Mouse (Mus musculus) lung, postnatal 0 days (tissue): ENCODE results near the gene Jpt2. TPM values are rescaled to one million over a fixed set of nuclear protein-coding genes. Genes with fewer than 3 reads are reported as not detected.

ENCODE experiments used
- ATAC-seq: fragments of 200-750 bp; cut with Nextera tagmentation; 2 replicates; pipeline ENCODE4 v1.8.0; 2017; ENCODE audit warnings: moderate library complexity
- DNase-seq: peaks from one replicate; pipeline ENCODE4 v3.0.0-alpha.2; 2016; ENCODE audit warnings: low spot score
- H3K27ac ChIP-seq: fragments of 300-500 bp; sonication (generic); 2 replicates; pipeline ENCODE4 v1.5.1; 2014; ENCODE audit warnings: antibody characterized with exemption, mild to moderate bottlenecking, low read length, mixed read lengths
- H3K27me3 ChIP-seq: fragments of 300-500 bp; sonication (generic); replicated peaks from 2 replicates; pipeline ENCODE4 v1.6.1; 2014; ENCODE audit warnings: low read length, mixed read lengths; ENCODE audit not compliant: insufficient read depth
- H3K36me3 ChIP-seq: fragments of 300-500 bp; sonication (generic); 2 replicates; pipeline ENCODE4 v1.6.1; 2014; ENCODE audit warnings: low read length, mixed read lengths; ENCODE audit not compliant: insufficient read depth
- H3K4me1 ChIP-seq: fragments of 300-500 bp; sonication (generic); 2 replicates; pipeline ENCODE4 v1.6.1; 2014; ENCODE audit warnings: antibody characterized with exemption, low read depth, low read length, mixed read lengths; ENCODE audit not compliant: insufficient read depth
- H3K4me2 ChIP-seq: fragments of 300-500 bp; sonication (generic); replicated peaks from 2 replicates; pipeline ENCODE4 v1.6.1; 2014; ENCODE audit warnings: low read depth, mild to moderate bottlenecking, low read length, moderate library complexity, mixed read lengths
- H3K4me3 ChIP-seq: fragments of 300-500 bp; sonication (generic); 2 replicates; pipeline ENCODE4 v1.5.1; 2014; ENCODE audit warnings: low read depth, low read length
- H3K9ac ChIP-seq: fragments of 300-500 bp; sonication (generic); replicated peaks from 2 replicates; pipeline ENCODE4 v1.6.1; 2014; ENCODE audit warnings: low read depth, mild to moderate bottlenecking
- H3K9me3 ChIP-seq: fragments of 300-500 bp; sonication (generic); 2 replicates; pipeline ENCODE4 v1.6.1; 2016; ENCODE audit warnings: low read length, mixed read lengths
- CTCF ChIP-seq: IDR thresholded peaks from 2 replicates; pipeline ENCODE4 v1.5.1; 2016; ENCODE audit warnings: antibody characterized with exemption, mild to moderate bottlenecking
- EP300 ChIP-seq: IDR thresholded peaks from 2 replicates; pipeline ENCODE4 v1.6.1; 2016; ENCODE audit warnings: antibody characterized with exemption, mild to moderate bottlenecking, control low read depth
- WGBS: fragments of 180-500 bp; shearing (Covaris S2); extraction: QIAGEN DNeasy Blood & Tissue Kit; methylation state at CpG from one replicate; pipeline ENCODE4 v1.1.7; 2014; 5-methylcytosine and 5-hydroxymethylcytosine counted together
- polyA plus RNA-seq: library from polyadenylated mRNA; unstranded; fragments of >200 nt; fragmentation: Nextera tagmentation; extraction: Ambion mirVana; gene quantifications from 2 replicates; pipeline ENCODE4 v1.2.1, GENCODE M21; 2015

The Jpt2 gene
- polyA plus RNA-seq, 1 experiment from 2014 or later = 21.9 TPM

DNA sequence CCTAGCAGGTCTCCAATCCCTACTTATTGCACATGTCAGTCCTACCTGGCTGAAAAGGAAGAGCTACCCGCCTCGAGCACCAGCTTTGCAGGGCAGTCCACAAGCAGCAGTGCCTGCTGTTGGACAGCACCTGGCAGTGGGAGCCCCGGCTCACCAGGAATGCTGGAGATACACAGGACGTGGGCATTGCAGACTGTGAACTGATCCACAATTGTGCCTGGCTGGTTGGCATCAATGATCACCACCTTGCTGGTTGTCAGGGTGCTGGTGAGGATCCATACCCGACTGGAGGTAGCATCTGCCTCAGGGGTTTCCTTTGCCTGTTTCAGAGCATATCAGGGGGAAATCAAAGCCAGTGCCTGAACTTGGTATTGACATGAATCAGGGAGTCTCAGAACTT lies 58.4 kb downstream of the Jpt2 start:
- TF ChIP-seq EP300 (no peak), CTCF (no peak)
- Histone ChIP-seq H3K4me1 (no peaks in the 10 kb centered on the region), H3K27ac (no peak overlapping the region), H3K9ac (no peak overlapping the region), H3K4me3 (no peak overlapping the region), H3K4me2 (no peak overlapping the region), H3K36me3 (peaks cover 72% of the 10 kb centered on the region), H3K27me3 (no peaks in the 10 kb centered on the region), H3K9me3 (no peaks in the 10 kb centered on the region)
- DNase-seq = no peak
- no peak for ATAC-seq
- WGBS = 86% methylated on average over 5 of the region's 5 CpGs

DNA sequence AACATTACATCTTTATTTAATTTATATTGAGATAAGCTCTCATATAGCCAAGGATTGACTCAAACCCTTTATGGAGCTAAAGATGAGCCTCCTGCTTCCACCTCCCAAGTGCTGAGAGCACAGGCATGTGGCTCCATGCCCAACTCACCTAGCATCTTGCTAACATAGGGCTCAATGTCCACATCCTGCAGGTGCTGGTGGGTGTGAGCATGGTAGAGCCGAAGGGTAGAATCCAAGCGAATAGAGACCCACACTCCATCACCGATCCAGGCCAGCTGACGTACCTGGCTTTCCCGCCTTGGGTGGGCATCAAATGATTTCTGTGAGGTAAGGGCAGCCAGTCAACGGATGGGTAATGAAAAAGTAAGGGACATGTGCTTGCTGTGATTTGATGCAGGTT lies 60.5 kb downstream of the Jpt2 start:
- TF ChIP-seq CTCF = no peak
- TF ChIP-seq EP300 = no peak
- Histone ChIP-seq H3K4me3 (no peak overlapping the region), H3K27ac (no peak overlapping the region), H3K4me1 (no peaks in the 10 kb centered on the region), H3K4me2 (no peak overlapping the region), H3K9me3 (no peaks in the 10 kb centered on the region), H3K27me3 (no peaks in the 10 kb centered on the region), H3K9ac (no peak overlapping the region), H3K36me3 (peaks cover 61% of the 10 kb centered on the region)
- 91% methylated on average over 6 of the region's 6 CpGs for WGBS
- ATAC-seq (no peak), DNase-seq (no peak)

DNA sequence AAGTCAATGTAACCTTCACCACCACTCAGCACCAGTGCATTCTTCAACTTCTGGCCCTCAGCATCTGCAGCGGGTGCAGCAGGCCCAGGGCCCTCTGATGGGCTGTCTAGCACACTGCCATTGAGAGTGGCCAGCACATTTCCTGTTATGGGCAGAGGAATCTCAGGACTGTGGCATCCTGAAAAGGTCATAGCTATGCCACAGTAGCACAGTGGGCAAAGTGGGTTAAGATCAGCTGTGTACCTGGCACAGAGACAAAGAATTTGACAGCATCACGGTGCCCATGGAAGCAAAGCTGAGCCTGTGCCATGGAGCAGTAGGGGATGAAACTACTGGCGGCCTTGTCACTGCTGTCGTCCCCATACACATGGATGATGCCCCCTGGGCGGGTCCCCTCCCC lies 61.3 kb downstream of the Jpt2 start:
- Histone ChIP-seq H3K4me2 (no peak overlapping the region), H3K27ac (no peak overlapping the region), H3K27me3 (no peaks in the 10 kb centered on the region), H3K4me3 (no peak overlapping the region), H3K4me1 (peaks cover 2% of the 10 kb centered on the region; the same call in 1 of the 2 replicates), H3K9me3 (no peaks in the 10 kb centered on the region), H3K36me3 (peaks cover 53% of the 10 kb centered on the region), H3K9ac (no peak overlapping the region)
- WGBS = 77% methylated on average over 5 of the region's 5 CpGs
- TF ChIP-seq EP300 (no peak), CTCF (no peak)
- ATAC-seq = no peak
- DNase-seq = no peak

DNA sequence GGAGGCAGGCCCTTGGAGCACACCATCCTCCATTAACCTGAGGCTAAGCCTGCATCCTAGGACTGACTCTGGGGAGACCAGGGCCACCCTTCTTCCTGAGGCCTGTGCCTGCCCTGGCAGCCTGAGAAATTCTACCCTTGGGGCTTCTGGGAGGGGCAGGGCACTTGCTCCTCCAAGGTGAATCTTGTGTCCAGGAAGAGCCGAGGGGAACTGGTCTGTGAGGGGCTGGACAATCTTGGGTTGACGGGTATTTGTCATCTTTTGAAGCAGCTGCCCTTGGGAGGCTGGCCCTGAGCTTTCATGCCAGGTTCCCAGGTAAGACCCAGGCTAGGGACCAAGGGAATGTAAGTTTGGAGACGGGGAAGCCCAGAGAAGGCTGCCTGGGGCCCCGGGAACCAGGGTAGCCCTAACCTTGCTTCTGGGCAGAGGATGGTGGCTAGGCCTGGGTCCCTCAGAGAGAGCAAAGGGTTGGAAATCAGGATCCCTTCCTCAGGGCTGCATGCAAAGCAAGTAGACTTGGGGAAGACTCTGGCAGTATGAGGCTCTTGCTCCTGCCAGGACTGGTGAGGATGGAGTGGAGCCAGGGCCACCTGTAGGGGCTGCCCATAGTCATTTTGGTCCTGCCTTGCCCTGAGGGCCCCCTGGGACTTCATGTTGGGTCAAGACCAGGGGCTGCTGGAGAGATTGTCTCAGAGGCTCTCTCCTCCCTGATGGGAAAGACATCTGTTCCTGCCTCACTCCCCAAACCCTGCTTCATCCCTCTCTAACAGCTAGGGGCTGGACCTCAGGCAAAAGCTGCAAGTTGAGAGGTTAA lies 62.2 kb downstream of the Jpt2 start:
- ATAC-seq (no peak), DNase-seq (no peak)
- no peak overlapping the region for H3K9ac ChIP-seq
- peaks cover 45% of the 10 kb centered on the region for H3K36me3 ChIP-seq
- TF ChIP-seq EP300 = no peak
- H3K4me1 ChIP-seq = peaks cover 4% of the 10 kb centered on the region; the same call in 1 of the 2 replicates
- H3K4me2 ChIP-seq = no peak overlapping the region
- H3K27ac ChIP-seq = no peak overlapping the region
- no peak overlapping the region for H3K4me3 ChIP-seq
- H3K27me3 ChIP-seq = no peaks in the 10 kb centered on the region
- WGBS = 72% methylated on average over 4 of the region's 4 CpGs
- no peaks in the 10 kb centered on the region for H3K9me3 ChIP-seq

DNA sequence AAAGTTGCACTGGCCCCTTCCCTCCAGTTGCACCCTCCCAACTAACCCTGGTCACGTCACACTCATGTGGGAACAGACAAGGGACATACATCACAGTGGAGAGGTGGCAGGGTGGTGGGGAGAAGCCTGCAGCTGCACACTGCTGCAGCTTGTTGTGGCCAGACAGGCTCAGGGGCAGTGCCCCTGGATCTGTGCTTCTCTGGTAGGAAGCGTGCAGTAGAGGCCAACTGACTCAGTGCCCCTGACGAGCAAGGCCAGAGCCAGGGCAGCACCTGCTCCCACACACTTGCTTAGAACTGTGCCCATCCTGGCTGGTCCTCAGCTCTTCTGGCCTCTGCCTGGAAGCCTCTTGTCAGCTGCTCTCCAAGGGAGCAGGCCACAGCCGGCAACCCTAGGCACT lies 62.9 kb downstream of the Jpt2 start:
- Histone ChIP-seq H3K4me1 (peaks cover 4% of the 10 kb centered on the region; the same call in 1 of the 2 replicates), H3K4me3 (no peak overlapping the region), H3K27me3 (no peaks in the 10 kb centered on the region), H3K36me3 (peaks cover 44% of the 10 kb centered on the region), H3K9me3 (no peaks in the 10 kb centered on the region), H3K27ac (no peak overlapping the region), H3K4me2 (no peak overlapping the region), H3K9ac (no peak overlapping the region)
- no peak for DNase-seq
- ATAC-seq = no peak
- 66% methylated on average over 4 of the region's 4 CpGs for WGBS
- TF ChIP-seq CTCF = no peak
- TF ChIP-seq EP300 = no peak

DNA sequence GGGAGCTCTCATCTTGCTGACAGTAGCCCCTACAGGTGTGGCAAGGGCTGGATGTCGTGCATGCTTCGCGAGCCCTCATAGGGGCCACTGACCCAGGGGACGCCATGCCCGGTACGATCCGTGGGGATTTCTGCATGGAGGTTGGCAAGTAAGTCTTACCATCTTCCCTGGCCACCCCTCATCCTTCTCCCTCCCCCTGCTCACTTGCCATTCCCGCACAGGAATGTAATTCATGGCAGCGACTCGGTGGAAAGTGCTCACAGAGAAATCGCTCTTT lies 63.6 kb downstream of the Jpt2 start:
- ATAC-seq (no peak), DNase-seq (no peak)
- peak overlapping the region; percentile 72 for H3K4me3 ChIP-seq
- WGBS = 32% methylated on average over 11 of the region's 11 CpGs
- no peaks in the 10 kb centered on the region for H3K27me3 ChIP-seq
- H3K9ac ChIP-seq = peak overlapping the region; percentile 65
- no peak overlapping the region for H3K27ac ChIP-seq
- no peaks in the 10 kb centered on the region for H3K9me3 ChIP-seq
- TF ChIP-seq CTCF (no peak), EP300 (no peak)
- peaks cover 4% of the 10 kb centered on the region; the same call in 1 of the 2 replicates for H3K4me1 ChIP-seq
- peak overlapping the region; percentile 70 for H3K4me2 ChIP-seq
- H3K36me3 ChIP-seq = peaks cover 41% of the 10 kb centered on the region
